Mouse (Mus musculus) adrenal gland (tissue): ENCODE data around the gene Rad51ap1.

Experiments
- intact Hi-C: fragments of 180-260 bp; cut with DNase I; formaldehyde crosslinking; loops from one replicate; pipeline ENCODE4 v1.15.1; 2025
- long read RNA-seq, 2 experiments: library from polyadenylated mRNA; unstranded; transcript quantifications; one replicate each; pipeline ENCODE4 v2.0.0; 2020; ENCODE audit warnings: borderline replicate concordance in 1 of 2; ENCODE audit not compliant: insufficient replicate concordance in 1 of 2

Gene Rad51ap1
- long read RNA-seq, experiment 1, result 0 reads
- long read RNA-seq, experiment 2, result 0 reads

DNA sequence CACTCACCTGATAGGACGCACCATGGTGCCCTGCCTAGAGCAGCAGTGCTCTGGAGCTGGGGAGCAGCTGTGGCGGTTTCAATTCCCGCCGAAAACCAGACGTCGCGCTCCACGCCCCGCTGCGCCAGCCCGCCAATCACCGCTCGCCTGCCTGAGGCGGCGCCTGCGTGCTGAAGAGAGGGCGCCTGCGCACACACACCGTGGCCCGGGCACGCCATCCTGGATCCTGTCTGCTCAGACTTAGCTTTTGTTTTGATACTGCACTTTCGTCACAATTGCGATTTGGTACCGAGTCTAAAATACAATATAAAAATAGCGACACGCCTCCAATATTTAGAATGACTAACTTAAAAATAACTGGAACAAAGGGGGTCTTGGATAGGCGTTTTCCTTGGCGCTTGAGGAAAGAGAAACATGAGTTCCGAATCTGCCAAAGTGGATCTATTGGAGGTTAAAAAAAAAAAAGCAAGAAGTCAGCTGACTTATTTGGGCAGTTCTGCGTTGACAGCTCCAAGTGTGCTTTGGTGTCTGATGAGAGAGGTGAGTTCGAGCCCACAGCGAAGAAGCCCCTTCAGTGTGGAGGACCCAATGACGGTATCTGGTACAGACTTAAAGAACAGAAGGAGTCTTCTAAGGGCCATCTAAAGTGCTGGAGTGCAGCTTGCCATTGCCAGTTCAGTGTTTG lies at the start of gene Rad51ap1, which contains the start of gene D6Wsu163e:
Rad51ap1 (minus strand) TSS at position 101 of the 685 bp plus-strand sequence.
D6Wsu163e (plus strand) TSS at position 476 of the 685 bp plus-strand sequence.
- intact Hi-C loops, result loop anchor here (2.0 kb wide), 1 partner anchor 91 kb away; the partner anchor contains the start of gene Ndufa9

DNA sequence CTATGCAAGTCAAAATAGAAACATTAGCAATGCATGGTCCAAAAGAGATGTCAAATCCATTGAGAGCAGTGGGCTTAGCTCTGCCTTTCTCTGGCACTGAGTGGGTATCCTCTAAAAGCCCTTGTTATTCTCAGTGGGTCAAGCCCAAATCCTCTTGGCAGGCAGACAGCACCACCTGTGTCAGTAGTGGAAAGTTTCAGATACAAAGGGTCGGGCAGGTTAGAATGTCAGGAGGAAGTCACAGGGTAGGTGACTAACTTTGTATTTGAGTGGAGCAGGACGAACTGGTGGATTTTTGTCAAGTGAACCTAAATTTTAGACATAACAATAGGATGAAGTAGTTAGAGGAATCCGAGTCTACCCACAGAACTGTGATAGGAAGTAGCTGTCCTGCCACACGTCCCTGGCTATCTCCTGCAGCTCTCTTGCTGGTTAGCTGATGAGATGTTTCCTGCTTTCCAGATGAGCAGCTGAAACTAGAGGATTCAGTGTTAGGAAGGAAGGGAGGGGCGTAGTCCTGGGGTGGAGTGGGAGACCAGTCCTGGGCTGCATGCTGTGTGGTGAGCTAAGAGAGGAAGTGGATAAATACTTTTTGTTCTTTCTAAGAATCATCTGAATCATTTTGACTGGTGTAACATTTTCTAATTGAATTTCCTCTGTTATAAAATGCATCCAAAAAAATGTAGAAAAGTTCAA lies 42.3 kb upstream of the Rad51ap1 start:
- intact Hi-C loops, result no loop called here

DNA sequence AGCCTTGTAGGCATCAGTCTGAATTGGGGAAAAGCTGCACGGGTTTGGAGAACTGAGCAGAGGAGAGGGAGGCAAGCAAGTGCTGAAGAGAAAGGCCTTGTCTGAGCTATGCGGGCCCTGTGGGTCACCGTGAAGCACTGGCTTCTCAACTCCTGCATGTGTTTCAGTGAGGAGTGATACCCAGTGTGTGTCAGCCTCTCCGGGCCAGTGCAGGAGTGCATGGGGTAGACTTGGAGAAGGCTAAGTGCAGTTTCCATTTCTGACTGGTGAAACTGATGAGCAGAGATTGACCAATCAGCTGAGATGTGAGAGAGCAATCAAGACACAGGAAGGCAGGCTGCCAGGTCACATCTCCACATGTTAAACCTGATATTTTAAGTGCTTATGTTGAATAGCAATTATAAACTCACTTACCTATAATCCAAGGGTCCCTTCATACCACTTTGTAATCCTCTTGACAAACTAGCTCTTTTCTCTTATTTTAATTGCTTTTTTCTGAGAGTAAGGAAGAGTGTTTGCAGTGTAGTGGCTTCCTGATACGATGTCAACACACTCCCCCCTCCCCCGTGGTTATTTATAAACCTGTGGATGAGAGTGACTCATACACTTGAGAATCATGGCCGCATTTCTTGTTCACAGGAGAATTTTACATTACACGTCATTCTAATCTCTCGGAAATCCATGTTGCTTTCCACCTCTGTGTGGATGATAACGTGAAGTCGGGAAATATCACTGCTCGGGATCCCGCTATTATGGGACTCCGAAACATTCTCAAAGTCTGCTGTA lies 27.0 kb upstream of the Rad51ap1 start:
- intact Hi-C loops, result no loop called here

DNA sequence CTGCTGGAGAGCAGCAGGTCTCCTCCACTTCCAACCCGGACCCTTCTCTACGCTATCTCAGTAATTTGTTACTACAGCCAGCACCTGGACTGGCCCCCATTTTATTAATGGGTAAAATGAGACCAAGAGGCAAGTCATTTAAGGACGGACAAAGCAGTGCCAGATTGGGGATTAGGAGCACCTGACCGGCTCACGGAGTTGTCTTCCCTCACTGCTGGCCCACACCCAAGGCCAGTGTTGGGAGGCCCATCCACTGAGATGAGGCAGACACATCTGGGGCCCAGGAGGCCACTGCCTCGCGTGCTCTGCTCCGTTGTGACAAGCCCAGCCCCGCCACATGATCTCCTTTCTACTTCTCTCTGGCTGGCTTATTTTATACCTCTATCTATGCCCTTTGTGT lies 24.0 kb upstream of the Rad51ap1 start:
- intact Hi-C loops, result no loop called here

DNA sequence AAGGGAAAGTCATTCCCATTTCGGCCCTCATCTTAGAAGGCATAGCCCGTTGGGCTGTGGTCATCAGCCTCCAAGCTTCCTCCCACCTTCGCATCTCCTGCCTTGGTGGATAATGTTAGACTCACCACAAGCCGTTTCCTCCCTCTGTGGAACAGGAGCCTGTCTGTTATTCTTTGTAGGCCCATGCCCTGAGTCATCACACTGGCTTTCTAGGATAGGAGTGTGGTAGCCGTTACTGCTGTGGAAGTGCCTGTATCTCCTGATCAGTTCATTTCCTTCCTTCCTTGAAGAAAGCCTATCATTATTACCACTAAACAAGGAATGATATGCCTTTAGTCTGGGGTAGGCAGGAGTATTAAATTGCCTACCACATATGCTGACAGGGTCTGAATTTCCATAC lies 23.3 kb upstream of the Rad51ap1 start:
- intact Hi-C loops, result no loop called here

DNA sequence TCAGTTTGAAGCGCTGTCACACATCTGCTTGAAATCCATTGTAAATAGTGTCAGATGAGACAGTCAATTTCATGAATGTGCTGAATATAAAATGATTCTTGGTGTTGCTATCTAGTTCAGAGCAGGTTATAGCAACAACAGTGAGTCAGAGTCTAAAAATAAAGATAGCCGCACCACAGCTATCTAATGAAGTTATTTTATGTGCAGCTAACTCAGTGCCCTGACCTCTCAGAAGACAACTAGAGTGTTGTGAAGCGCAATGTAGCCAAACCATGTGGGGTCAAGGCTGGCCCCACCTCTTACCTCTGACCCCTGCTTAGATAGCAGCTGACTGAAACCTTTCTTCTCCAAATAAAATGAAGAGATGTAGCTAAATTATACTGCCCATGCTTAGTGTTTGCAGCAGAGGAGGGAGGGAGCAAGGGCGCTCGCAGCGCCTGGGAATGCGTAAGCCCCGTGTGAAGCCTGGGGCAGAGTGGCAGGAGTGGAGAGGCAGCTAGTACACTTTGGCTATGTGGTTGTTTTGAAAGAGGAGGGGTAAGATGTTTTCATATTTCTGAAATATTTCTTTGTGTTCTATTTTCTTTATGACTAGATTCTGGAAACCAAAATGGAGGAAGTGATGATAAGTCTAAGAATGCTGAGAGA lies 22.1 kb upstream of the Rad51ap1 start:
- intact Hi-C loops, result no loop called here

GRCm38 (mm10) chr6:126955734-126956133 lies 16.3 kb upstream of the Rad51ap1 start:
- intact Hi-C loops, result loop anchor here (5.0 to 10.0 kb wide), 3 partner anchors 129 to 422 kb away; no protein-coding TSS in a partner anchor

- intact Hi-C loops, result no loop called here
These were observed 8.9 kb upstream of the Rad51ap1 start for GRCm38 (mm10) chr6:126948336-126948735.

- intact Hi-C loops, result loop anchor here (2.0 kb wide), 1 partner anchor 92 kb away; the partner anchor contains the start of gene Ndufa9
These were observed 1.1 kb upstream of the Rad51ap1 start for GRCm38 (mm10) chr6:126940451-126940850.

- intact Hi-C loops, result no loop called here
These were observed 417 bp downstream of the Rad51ap1 start for GRCm38 (mm10) chr6:126938853-126939486.

DNA sequence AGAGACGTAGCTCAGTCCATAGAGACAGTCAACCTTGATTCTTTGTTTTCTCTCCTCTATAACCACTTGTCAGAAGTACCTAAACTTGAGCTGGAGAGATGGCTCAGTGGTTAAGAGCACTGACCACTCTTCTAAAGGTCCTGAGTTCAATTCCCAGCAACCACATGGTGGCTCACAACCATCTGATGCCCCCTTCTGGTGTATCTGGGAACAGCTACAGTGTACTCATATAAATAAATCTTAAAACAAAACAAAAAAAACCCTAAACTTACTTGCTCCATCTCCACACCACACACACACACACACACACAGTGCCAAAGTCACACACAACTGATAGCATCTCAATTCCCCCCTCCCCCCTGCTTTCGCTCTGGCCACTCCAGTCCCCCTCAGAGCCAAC lies 1.3 kb downstream of the Rad51ap1 start:
- intact Hi-C loops, result no loop called here

- intact Hi-C loops, result no loop called here
These were observed 6.5 kb downstream of the Rad51ap1 start for GRCm38 (mm10) chr6:126932896-126933295.

- intact Hi-C loops, result no loop called here
These were observed 18.1 kb downstream of the Rad51ap1 start, which contains the start of gene Dyrk4 for GRCm38 (mm10) chr6:126921111-126921881. Gene Dyrk4, minus strand, starts transcription at chr6:126921839.

DNA sequence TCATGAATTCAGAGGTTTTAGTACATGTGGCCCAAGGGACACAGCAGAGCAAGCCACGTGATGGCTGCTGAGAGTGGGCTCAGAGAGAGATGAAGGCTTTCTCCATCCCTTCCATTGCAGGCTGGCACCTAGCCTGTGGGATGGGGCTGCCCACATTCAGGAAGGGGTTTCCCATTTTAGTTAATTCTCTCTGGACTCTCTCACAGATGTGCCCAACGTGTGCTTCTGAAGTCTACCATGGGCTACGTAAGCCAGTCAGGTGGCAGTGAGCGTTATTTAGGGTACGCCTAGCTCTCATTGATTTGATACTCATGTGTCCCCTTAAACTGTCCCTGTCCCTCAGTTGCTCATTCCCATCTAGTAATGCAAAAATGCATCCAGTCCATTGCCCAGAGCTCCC lies 24.5 kb downstream of the Rad51ap1 start:
- intact Hi-C loops, result no loop called here

DNA sequence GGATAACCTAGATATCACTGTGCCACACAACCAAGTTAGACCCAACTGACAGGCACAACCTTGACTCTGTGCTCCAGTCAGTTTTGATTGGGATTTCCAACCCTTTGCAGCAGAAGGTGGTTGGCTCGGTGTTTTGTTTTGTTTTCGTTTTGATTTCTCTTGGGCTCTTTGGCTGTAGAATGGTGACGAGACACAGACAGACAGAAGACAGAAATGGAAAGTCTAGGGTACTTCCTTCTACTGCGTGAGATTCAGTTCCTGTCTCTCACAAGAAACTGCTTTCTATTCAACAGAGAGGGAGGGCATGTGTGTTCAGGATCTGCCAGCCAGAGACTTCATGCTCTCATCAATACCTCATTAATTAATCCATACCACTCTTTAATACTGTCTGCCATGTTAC lies 28.7 kb downstream of the Rad51ap1 start:
- intact Hi-C loops, result no loop called here

GRCm38 (mm10) chr6:126907876-126908275 lies 31.5 kb downstream of the Rad51ap1 start:
- intact Hi-C loops, result no loop called here

GRCm38 (mm10) chr6:126907378-126907777 lies 32.0 kb downstream of the Rad51ap1 start:
- intact Hi-C loops, result no loop called here

DNA sequence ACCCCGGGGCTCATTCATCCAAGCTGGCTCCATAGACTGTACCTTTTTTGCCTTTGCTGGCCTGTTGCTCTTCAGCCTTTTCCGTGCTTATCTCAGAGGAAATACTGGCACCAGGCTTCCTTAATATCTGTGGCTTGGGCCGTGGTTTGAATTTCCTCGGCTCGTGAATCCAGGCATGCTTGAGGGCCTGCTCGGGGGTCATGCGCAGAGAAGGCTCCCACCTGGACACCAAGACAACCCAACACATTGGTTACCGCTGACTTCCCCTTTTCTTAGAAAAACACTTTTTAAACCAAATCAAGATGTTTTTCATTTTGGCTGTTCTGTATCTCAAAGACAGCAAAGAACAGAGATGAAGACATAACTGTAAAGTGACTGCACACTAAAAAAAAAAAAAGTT lies 62.3 kb downstream of the Rad51ap1 start:
- intact Hi-C loops, result no loop called here
